Mouse (Mus musculus) G1E (cell line): Measurements from ENCODE around the gene Atf1.

Experiments
- CTCF ChIP-seq: IDR thresholded peaks from 2 replicates; pipeline ENCODE4 v1.5.1; 2012; ENCODE audit warnings: low read depth, low read length, inconsistent platforms, mixed read lengths
- GATA1 ChIP-seq: IDR thresholded peaks from 2 replicates; pipeline ENCODE4 v1.6.1; 2012; ENCODE audit warnings: borderline replicate concordance, low read length, inconsistent platforms, mixed read lengths
- GATA2 ChIP-seq: IDR thresholded peaks from 2 replicates; pipeline ENCODE4 v1.6.1; 2012; ENCODE audit warnings: low read depth, low read length, inconsistent platforms, borderline replicate concordance
- POLR2AphosphoS5 ChIP-seq: IDR thresholded peaks from 2 replicates; pipeline ENCODE4 v1.6.1; 2012; ENCODE audit warnings: low read depth, low read length, inconsistent platforms; ENCODE audit not compliant: insufficient replicate concordance
- TAL1 ChIP-seq: conservative IDR thresholded peaks from 2 replicates; pipeline ENCODE4 v1.6.1; 2012; ENCODE audit warnings: low read depth, low read length, inconsistent platforms, mixed read lengths

DNA sequence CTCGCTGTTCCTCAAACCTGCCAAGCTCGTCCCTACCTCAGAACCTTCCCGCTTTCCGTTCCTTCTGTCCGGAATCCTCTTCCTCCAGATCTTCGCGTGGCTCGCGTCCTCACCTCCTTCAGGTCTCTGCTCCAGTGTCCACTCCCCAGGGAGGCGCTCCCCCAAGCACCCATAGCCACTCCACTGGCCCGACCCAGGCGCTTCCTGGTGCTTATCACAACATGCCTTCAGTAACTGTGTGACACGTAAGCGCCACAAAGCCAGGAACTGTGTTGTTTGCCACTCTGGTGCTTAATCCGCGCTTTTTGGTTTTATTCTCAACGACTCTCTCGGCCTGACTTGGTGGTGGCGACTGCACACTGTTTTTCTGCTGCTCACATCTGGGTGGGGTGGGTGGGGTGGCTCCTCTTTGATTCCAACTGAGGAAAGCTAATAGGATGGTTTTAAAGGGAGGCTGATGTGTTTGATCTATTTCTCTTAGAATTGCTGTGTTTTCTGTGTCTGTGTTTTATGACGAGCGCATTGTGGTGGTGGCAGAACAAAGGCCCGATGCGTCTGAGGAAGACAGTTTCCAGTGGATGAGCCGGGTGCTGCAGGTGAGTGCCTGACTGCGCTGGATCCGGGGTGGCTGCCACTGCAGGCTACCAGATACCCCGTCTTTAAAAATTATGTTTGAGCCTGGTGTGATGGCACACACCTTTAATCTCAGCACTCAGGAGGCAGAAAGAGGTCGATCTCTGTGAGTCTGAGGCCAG lies 44.9 kb upstream of the Atf1 start:
- TF ChIP-seq CTCF = no peak
- no peak for TF ChIP-seq GATA1
- no peak for TF ChIP-seq GATA2
- no peak for TF ChIP-seq POLR2AphosphoS5
- no peak for TF ChIP-seq TAL1
